Mouse (Mus musculus): ENCODE measurements around the gene Acp5.

DNA sequence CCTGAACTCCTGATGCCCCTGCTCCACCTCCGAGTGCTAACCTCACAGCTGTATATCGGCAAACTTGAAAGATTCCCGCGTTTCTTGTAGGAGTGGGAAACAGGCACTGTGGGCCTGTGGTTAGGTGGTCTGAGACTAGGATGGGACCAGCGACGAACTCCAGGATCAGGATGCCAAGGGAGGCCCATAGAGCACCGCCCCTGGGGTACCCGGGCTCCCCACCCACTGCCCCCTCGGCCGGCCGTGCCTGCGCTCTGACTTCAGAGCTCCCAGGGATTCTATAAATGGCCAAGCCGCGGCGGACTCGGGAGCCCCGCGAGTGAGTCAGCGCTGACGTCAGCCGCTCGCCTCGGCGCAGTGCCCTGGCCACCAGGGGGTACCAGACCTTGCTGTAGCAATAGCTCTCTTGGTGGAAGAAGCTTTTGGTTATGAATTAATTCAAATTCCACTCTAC, 39.6 kb downstream of the Acp5 start:
- TF ChIP-seq CTCF (IDR thresholded peaks at IDR 0.05) (peak; percentile 85), EP300 (IDR thresholded peaks at IDR 0.05) (no peak)
